Mouse (Mus musculus) limb, embryonic 14.5 days (tissue): ENCODE measurements around the gene Vps13d. TPM values are rescaled to one million over a fixed set of nuclear protein-coding genes. Genes with fewer than 3 reads are reported as not detected.

Experiments
- ATAC-seq: fragments of 200-750 bp; cut with Nextera tagmentation; 2 replicates; pipeline ENCODE4 v1.8.0; 2017; ENCODE audit warnings: low read depth, moderate number of reproducible peaks, moderate TSS enrichment; ENCODE audit not compliant: low FRiP score
- DNase-seq: peaks from one replicate; pipeline ENCODE4 v3.0.0-alpha.2; 2015; ENCODE audit warnings: low spot score
- H3K27ac ChIP-seq: fragments of 300-500 bp; sonication (generic); replicated peaks from 2 replicates; pipeline ENCODE4 v1.5.1; 2014; ENCODE audit warnings: low read depth, mild to moderate bottlenecking, low read length, moderate library complexity, mixed read lengths
- H3K27me3 ChIP-seq: fragments of 300-500 bp; sonication (generic); 2 replicates; pipeline ENCODE4 v1.6.1; 2014; ENCODE audit warnings: low read length, mixed read lengths; ENCODE audit not compliant: control insufficient read depth, insufficient read depth
- H3K36me3 ChIP-seq: fragments of 300-500 bp; sonication (generic); 2 replicates; pipeline ENCODE4 v1.6.1; 2014; ENCODE audit warnings: mild to moderate bottlenecking, low read length, moderate library complexity, mixed read lengths; ENCODE audit not compliant: control insufficient read depth, insufficient read depth
- H3K4me1 ChIP-seq: fragments of 300-500 bp; sonication (generic); 2 replicates; pipeline ENCODE4 v1.6.1; 2014; ENCODE audit warnings: antibody characterized with exemption, low read length, mixed read lengths; ENCODE audit not compliant: control insufficient read depth, insufficient read depth
- H3K4me2 ChIP-seq: fragments of 300-500 bp; sonication (generic); replicated peaks from 2 replicates; pipeline ENCODE4 v1.6.1; 2014; ENCODE audit warnings: low read depth, mild to moderate bottlenecking, low read length, moderate library complexity; ENCODE audit not compliant: severe bottlenecking
- H3K4me3 ChIP-seq: fragments of 300-500 bp; sonication (generic); replicated peaks from 2 replicates; pipeline ENCODE4 v1.5.1; 2014; ENCODE audit warnings: low read length
- H3K9ac ChIP-seq: fragments of 300-500 bp; sonication (generic); 2 replicates; pipeline ENCODE4 v1.6.1; 2014; ENCODE audit warnings: mild to moderate bottlenecking, low read depth, low read length, moderate library complexity; ENCODE audit not compliant: severe bottlenecking
- H3K9me3 ChIP-seq: fragments of 300-500 bp; sonication (generic); 2 replicates; pipeline ENCODE4 v1.6.1; 2016; ENCODE audit warnings: low read length; ENCODE audit not compliant: control insufficient read depth
- POLR2A ChIP-seq: fragments of 200-500 bp; IDR thresholded peaks from 2 replicates; pipeline ENCODE4 v1.8.0; 2012; ENCODE audit warnings: inconsistent platforms, mild to moderate bottlenecking, moderate library complexity, borderline replicate concordance; ENCODE audit not compliant: insufficient read depth, insufficient read length; ENCODE audit errors: extremely low read depth
- WGBS: fragments of 180-500 bp; shearing (Covaris S2); extraction: QIAGEN DNeasy Blood & Tissue Kit; methylation state at CpG from one replicate; pipeline ENCODE4 v1.1.7; 2014; 5-methylcytosine and 5-hydroxymethylcytosine counted together
- polyA plus RNA-seq, 2 experiments: library from polyadenylated mRNA; depleted of rRNA in 1 of 2; stranded (reverse) in 1 of 2; unstranded in 1 of 2; fragments of >200 nt; fragmentation: Nextera tagmentation in 1 of 2; extraction: Ambion mirVana in 1 of 2; gene quantifications; 2 replicates each; pipeline versions ENCODE4 v1.2.1 to v1.2.3; 2012 to 2014

Gene Vps13d
- polyA plus RNA-seq, 2 experiments: 16.8 to 26.3 TPM

DNA sequence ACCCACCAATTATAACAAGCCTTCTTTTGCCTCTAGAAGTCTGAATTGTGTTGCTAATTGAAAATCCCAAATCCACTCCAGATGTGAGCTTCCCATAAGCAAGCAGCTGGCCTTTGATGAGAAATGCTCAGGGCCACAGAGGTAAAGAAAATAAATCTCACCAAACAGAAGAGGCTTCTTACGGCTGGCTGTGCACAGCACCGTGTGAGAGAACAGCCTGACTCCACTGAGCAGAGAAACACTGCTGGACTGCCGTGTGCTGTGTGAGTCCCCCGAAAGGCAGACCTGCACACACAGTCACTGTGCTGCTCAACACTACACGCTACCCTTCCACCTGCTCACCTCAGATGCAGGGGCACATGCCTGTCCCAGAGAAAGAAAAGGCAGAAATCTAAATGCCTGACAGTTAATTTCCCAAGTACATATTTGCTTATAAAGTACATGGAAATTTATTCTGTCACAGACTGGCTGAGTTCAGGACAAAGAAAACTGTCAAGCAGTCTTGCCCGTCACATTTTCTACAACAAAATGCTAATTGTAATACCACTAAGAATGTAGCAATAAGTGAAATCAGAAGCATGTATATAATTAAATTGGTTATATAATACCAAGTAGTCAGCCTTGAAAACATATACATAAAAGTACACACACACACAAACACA, 127.7 kb downstream of the Vps13d start:
- Histone ChIP-seq H3K9ac (no peak overlapping the region), H3K36me3 (peaks cover 74% of the 10 kb centered on the region), H3K9me3 (no peaks in the 10 kb centered on the region), H3K4me3 (no peak overlapping the region), H3K27me3 (no peaks in the 10 kb centered on the region), H3K4me2 (no peak overlapping the region), H3K27ac (peak overlapping the region; percentile 44), H3K4me1 (peaks cover 5% of the 10 kb centered on the region; the same call in 1 of the 2 replicates)
- no peak for TF ChIP-seq POLR2A
- DNase-seq (peak; percentile 65), ATAC-seq (peak; percentile 85)
- WGBS: 19% methylated on average over 6 of the region's 6 CpGs

GRCm38 (mm10) chr4:145066336-145067018, 128.3 kb downstream of the Vps13d start:
- Histone ChIP-seq H3K4me1 (peaks cover 5% of the 10 kb centered on the region; the same call in 1 of the 2 replicates), H3K9ac (no peak overlapping the region), H3K4me2 (no peak overlapping the region), H3K36me3 (peaks cover 75% of the 10 kb centered on the region), H3K27me3 (no peaks in the 10 kb centered on the region), H3K4me3 (no peak overlapping the region), H3K27ac (peak overlapping the region; percentile 44), H3K9me3 (no peaks in the 10 kb centered on the region)
- ATAC-seq (no peak), DNase-seq (no peak)
- no peak for TF ChIP-seq POLR2A
- 32% methylated on average over 7 of the region's 7 CpGs for WGBS

GRCm38 (mm10) chr4:145058749-145059442, 135.9 kb downstream of the Vps13d start:
- Histone ChIP-seq H3K36me3 (peaks cover 82% of the 10 kb centered on the region), H3K4me1 (no peaks in the 10 kb centered on the region), H3K9ac (no peak overlapping the region), H3K27me3 (no peaks in the 10 kb centered on the region), H3K27ac (no peak overlapping the region), H3K9me3 (no peaks in the 10 kb centered on the region), H3K4me3 (no peak overlapping the region), H3K4me2 (no peak overlapping the region)
- 81% methylated on average over 2 of the region's 2 CpGs for WGBS
- TF ChIP-seq POLR2A: no peak
- ATAC-seq: no peak
- DNase-seq: no peak

- H3K4me2 ChIP-seq: no peak overlapping the region
- H3K27me3 ChIP-seq: no peaks in the 10 kb centered on the region
- no peaks in the 10 kb centered on the region for H3K9me3 ChIP-seq
- no peak for ATAC-seq
- H3K27ac ChIP-seq: no peak overlapping the region
- no peak for DNase-seq
- no peak overlapping the region for H3K9ac ChIP-seq
- H3K4me1 ChIP-seq: peaks cover 18% of the 10 kb centered on the region
- peaks cover 71% of the 10 kb centered on the region for H3K36me3 ChIP-seq
- no peak for TF ChIP-seq POLR2A
- no peak overlapping the region for H3K4me3 ChIP-seq
- 90% methylated on average over 3 of the region's 3 CpGs for WGBS
Measured at GRCm38 (mm10) chr4:145056346-145056745, 138.5 kb downstream of the Vps13d start.

- DNase-seq (no peak), ATAC-seq (no peak)
- Histone ChIP-seq H3K27ac (no peak overlapping the region), H3K4me3 (no peak overlapping the region), H3K36me3 (peaks cover 66% of the 10 kb centered on the region), H3K4me2 (no peak overlapping the region), H3K4me1 (peaks cover 24% of the 10 kb centered on the region), H3K27me3 (no peaks in the 10 kb centered on the region), H3K9me3 (no peaks in the 10 kb centered on the region), H3K9ac (no peak overlapping the region)
- whole genome bisulfite sequencing: 82% methylated on average over 3 of the region's 3 CpGs
- no peak for TF ChIP-seq POLR2A
Measured at GRCm38 (mm10) chr4:145055792-145056191, 139.0 kb downstream of the Vps13d start.
